Mouse (Mus musculus) heart, embryonic 13.5 days (tissue): Measurements from ENCODE around the gene Ak8. TPM values are rescaled to one million over a fixed set of nuclear protein-coding genes. Genes with fewer than 3 reads are reported as not detected.

ENCODE experiments used
- ATAC-seq: fragments of 200-750 bp; cut with Nextera tagmentation; 2 replicates; pipeline ENCODE4 v1.8.0; 2017; ENCODE audit warnings: moderate TSS enrichment; ENCODE audit not compliant: insufficient number of reproducible peaks, low FRiP score, low TSS enrichment; ENCODE audit errors: extremely low read depth
- H3K27ac ChIP-seq: fragments of 300-500 bp; sonication (generic); replicated peaks from 2 replicates; pipeline ENCODE4 v1.5.1; 2015; ENCODE audit warnings: moderate library complexity, mild to moderate bottlenecking, inconsistent platforms
- H3K27me3 ChIP-seq: fragments of 300-500 bp; sonication (generic); replicated peaks from 2 replicates; pipeline ENCODE4 v1.6.1; 2015; ENCODE audit warnings: mild to moderate bottlenecking, inconsistent platforms
- H3K36me3 ChIP-seq: fragments of 300-500 bp; sonication (generic); 2 replicates; pipeline ENCODE4 v1.6.1; 2015; ENCODE audit warnings: mild to moderate bottlenecking, inconsistent platforms
- H3K4me1 ChIP-seq: fragments of 300-500 bp; sonication (generic); 2 replicates; pipeline ENCODE4 v1.6.1; 2015; ENCODE audit warnings: inconsistent platforms
- H3K4me2 ChIP-seq: fragments of 300-500 bp; sonication (generic); 2 replicates; pipeline ENCODE4 v1.6.1; 2015; ENCODE audit warnings: inconsistent platforms, mild to moderate bottlenecking, moderate library complexity
- H3K4me3 ChIP-seq: fragments of 300-500 bp; sonication (generic); 2 replicates; pipeline ENCODE4 v1.5.1; 2015; ENCODE audit warnings: moderate library complexity, mild to moderate bottlenecking, inconsistent platforms
- H3K9ac ChIP-seq: fragments of 300-500 bp; sonication (generic); 2 replicates; pipeline ENCODE4 v1.6.1; 2015; ENCODE audit warnings: inconsistent platforms, mild to moderate bottlenecking, moderate library complexity
- H3K9me3 ChIP-seq: fragments of 300-500 bp; sonication (generic); 2 replicates; pipeline ENCODE4 v1.6.1; 2016; ENCODE audit warnings: inconsistent platforms
- WGBS: fragments of 180-500 bp; shearing (Covaris S2); methylation state at CpG from one replicate; pipeline ENCODE4 v1.1.7; 2015; ENCODE audit warnings: mixed read lengths; 5-methylcytosine and 5-hydroxymethylcytosine counted together
- microRNA-seq: library from miRNA; unstranded; fragments of <30 nt; microRNA quantifications from one replicate; pipeline ENCODE4, GENCODE M21; 2016
- polyA plus RNA-seq: library from polyadenylated mRNA; unstranded; fragments of >200 nt; fragmentation: Nextera tagmentation; extraction: Ambion mirVana; gene quantifications from 2 replicates; pipeline ENCODE4 v1.2.1, GENCODE M21; 2015

Ak8 gene
- polyA plus RNA-seq, 1 experiment from 2014 or later: 0.90 TPM

GRCm38 (mm10) chr2:28840222-28840951, 140.4 kb downstream of the Ak8 start, which contains the start of the genes Gtf3c4 and Ddx31:
TSS of gene Gtf3c4 (minus strand) at chr2:28840360.
TSS of gene Ddx31 (plus strand) at chr2:28840406.
- Histone ChIP-seq H3K9ac (peak within 1 kb of the TSS; percentile 98), H3K36me3 (peaks cover 9% of the 10 kb centered on the region), H3K27me3 (no peaks in the 10 kb centered on the region), H3K27ac (peak within 1 kb of the TSS; percentile 85), H3K4me1 (peaks cover 58% of the 10 kb centered on the region), H3K4me2 (peak within 1 kb of the TSS; percentile 97), H3K4me3 (peak within 1 kb of the TSS; percentile 91), H3K9me3 (no peaks in the 10 kb centered on the region)
- peak; percentile 85 for ATAC-seq
- under 1% methylated on average over 63 of the region's 63 CpGs for WGBS

DNA sequence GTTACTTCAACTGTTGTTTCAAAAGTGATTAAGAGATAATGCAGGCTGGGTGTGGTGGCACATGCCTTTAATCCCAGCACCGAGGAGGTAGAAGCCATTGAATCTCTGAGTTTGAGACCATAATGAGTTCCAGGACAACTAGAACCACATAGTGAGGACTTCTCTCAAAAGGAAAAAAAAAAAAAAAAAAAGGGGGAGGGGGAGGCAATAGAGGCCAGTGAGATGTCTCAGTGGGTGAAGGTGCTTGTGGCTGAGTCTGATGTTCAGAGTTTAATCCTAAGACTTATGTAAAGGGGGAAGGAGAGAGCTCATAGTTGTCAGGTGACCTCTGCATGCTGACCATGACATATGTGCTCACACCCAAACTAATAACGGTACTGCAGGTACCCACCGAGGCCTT, 142.1 kb downstream of the Ak8 start:
- WGBS: 73% methylated on average over 3 of the region's 3 CpGs

DNA sequence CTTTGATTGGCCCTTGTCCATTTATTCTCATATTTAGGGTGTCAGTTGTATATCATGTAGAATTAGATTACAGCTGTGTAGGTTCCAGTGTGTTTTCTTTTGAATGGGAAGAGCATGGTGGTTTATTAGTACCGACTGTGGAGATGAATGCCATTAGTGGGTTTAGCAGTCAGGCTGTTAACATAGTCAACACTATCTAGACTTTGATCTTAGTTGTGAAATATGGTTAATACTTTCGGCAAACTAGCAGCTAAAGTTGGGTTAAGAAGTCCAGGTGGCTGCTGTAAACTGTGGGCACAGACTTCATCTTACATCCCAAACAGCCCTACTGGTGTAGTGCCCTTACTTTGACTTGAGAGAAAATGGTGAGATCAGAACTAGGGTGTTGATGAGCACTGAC, 148.9 kb downstream of the Ak8 start:
- H3K9ac ChIP-seq: no peak overlapping the region
- no peaks in the 10 kb centered on the region for H3K27me3 ChIP-seq
- 0 out of 2 replicates have a peak, but pooled peaks cover 5% of the 10 kb centered on the region for H3K4me1 ChIP-seq
- H3K4me3 ChIP-seq: no peak overlapping the region
- H3K9me3 ChIP-seq: no peaks in the 10 kb centered on the region
- H3K4me2 ChIP-seq: no peak overlapping the region
- no peak for ATAC-seq
- WGBS: 89% methylated on average over 2 of the region's 2 CpGs
- H3K27ac ChIP-seq: no peak overlapping the region
- peaks cover 72% of the 10 kb centered on the region for H3K36me3 ChIP-seq

More for the DNA sequence above, 142.1 kb downstream of the Ak8 start:
- H3K36me3 ChIP-seq: peaks cover 25% of the 10 kb centered on the region
- peaks cover 43% of the 10 kb centered on the region for H3K4me1 ChIP-seq
- peak overlapping the region; percentile 91 for H3K4me3 ChIP-seq
- H3K9me3 ChIP-seq: no peaks in the 10 kb centered on the region
- peak overlapping the region; percentile 97 for H3K4me2 ChIP-seq
- no peak for ATAC-seq
- H3K9ac ChIP-seq: peak overlapping the region; percentile 98
- H3K27me3 ChIP-seq: no peaks in the 10 kb centered on the region
- no peak overlapping the region for H3K27ac ChIP-seq

- WGBS: 92% methylated on average over 3 of the region's 3 CpGs
- Histone ChIP-seq H3K4me3 (no peak overlapping the region), H3K36me3 (peaks cover 70% of the 10 kb centered on the region), H3K27ac (no peak overlapping the region), H3K4me1 (0 out of 2 replicates have a peak, but pooled peaks cover 5% of the 10 kb centered on the region), H3K4me2 (no peak overlapping the region), H3K9me3 (no peaks in the 10 kb centered on the region), H3K27me3 (no peaks in the 10 kb centered on the region), H3K9ac (no peak overlapping the region)
- no peak for ATAC-seq
Observed at GRCm38 (mm10) chr2:28852594-28852993, 152.6 kb downstream of the Ak8 start.

GRCm38 (mm10) chr2:28855773-28856172, 155.8 kb downstream of the Ak8 start:
- H3K4me1 ChIP-seq: 0 out of 2 replicates have a peak, but pooled peaks cover 2% of the 10 kb centered on the region
- no peaks in the 10 kb centered on the region for H3K9me3 ChIP-seq
- ATAC-seq: no peak
- no peak overlapping the region for H3K4me3 ChIP-seq
- H3K9ac ChIP-seq: no peak overlapping the region
- no peak overlapping the region for H3K4me2 ChIP-seq
- H3K27me3 ChIP-seq: no peaks in the 10 kb centered on the region
- H3K36me3 ChIP-seq: peaks cover 71% of the 10 kb centered on the region
- WGBS: 91% methylated on average over 2 of the region's 2 CpGs
- no peak overlapping the region for H3K27ac ChIP-seq

DNA sequence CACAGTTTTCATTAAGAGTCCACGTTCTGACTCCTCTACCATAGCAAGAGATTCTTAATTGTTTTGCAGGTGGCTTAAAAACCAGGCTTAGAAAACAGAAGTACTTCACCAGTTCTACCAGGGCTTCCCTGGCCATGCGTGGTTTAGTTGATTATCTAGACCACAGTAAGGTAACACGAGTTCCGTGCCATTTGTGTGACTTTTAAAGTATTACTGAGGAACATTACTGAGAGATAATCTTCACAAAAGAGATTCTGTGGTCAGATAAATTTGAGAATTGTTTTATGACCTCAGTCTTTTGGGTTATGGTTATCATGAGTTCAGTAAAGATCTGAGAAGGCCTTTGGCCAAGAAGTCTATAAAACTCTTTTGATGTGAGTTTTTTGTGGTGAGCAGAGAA, 159.3 kb downstream of the Ak8 start:
- H3K36me3 ChIP-seq: peaks cover 94% of the 10 kb centered on the region
- no peaks in the 10 kb centered on the region for H3K27me3 ChIP-seq
- no peak overlapping the region for H3K9ac ChIP-seq
- no peak overlapping the region for H3K4me3 ChIP-seq
- no peaks in the 10 kb centered on the region for H3K9me3 ChIP-seq
- H3K27ac ChIP-seq: no peak overlapping the region
- H3K4me1 ChIP-seq: no peaks in the 10 kb centered on the region
- no peak overlapping the region for H3K4me2 ChIP-seq
- WGBS: 93% methylated on average over 4 of the region's 4 CpGs
- no peak for ATAC-seq

DNA sequence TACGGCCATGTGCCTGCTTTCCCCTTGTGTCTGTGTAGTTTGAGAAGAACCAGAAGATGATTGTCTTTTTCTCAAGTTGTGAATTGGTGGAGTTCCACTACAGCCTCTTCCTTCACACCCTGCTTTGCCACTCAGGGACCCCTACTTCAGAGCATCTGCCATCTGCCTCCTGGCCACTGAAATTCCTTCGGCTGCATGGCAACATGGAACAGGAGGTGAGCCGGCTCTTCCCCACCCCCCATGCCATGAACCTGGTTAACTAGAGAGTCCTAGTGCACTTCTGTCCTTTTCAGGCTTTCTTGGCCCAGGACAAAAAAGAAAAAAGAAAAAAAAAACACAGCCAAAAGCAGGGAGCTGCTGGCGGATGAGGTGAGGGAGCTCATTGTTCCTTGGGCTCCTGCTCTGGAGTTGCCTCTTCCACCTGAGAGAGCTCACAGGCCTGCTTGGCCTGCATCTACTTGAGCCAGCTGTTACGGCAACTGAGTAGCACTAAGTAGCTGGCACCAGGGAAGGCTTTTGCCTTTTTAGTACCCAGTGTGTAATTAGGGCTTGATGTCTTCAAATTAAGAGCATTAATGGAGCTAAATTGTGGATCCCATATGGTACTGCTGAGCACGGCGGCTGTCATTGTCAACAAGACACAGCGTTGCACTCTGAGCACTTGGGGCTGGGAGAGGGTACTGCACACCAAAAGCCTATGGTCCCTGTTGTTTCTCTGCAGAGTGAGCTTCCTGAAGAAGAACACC, 160.9 kb downstream of the Ak8 start:
- no peaks in the 10 kb centered on the region for H3K4me1 ChIP-seq
- no peaks in the 10 kb centered on the region for H3K9me3 ChIP-seq
- WGBS: 91% methylated on average over 8 of the region's 8 CpGs
- H3K27me3 ChIP-seq: no peaks in the 10 kb centered on the region
- H3K4me3 ChIP-seq: no peak overlapping the region
- H3K4me2 ChIP-seq: no peak overlapping the region
- no peak overlapping the region for H3K27ac ChIP-seq
- peaks cover 97% of the 10 kb centered on the region for H3K36me3 ChIP-seq
- no peak overlapping the region for H3K9ac ChIP-seq
- ATAC-seq: no peak

Small RNA genes within 50 kb of the gene (microRNA-seq; reads per million reads assigned to microRNA genes)
- 1.6 reads per million for gene Mir3088

Other genes with a start within 250 kb of the Ak8 start
- gene 1700007K13Rik, start 233.8 kb upstream of the Ak8 start, polyA plus RNA-seq: 0.31 TPM in 1 of 2 replicates, not detected in the other
- gene Mrps2, start 232.1 kb upstream of the Ak8 start, polyA plus RNA-seq: 46.0 and 48.5 TPM in 2 replicates
- 0.25 and 0.47 TPM in 2 replicates for gene Gbgt1, start 203.3 kb upstream of the Ak8 start, polyA plus RNA-seq
- gene Gm10134, start 194.1 kb upstream of the Ak8 start, polyA plus RNA-seq: 1.1 and 1.6 TPM in 2 replicates
- 19.2 and 20.3 TPM in 2 replicates for gene Ralgds, start 187.0 kb upstream of the Ak8 start, polyA plus RNA-seq
- 0.31 TPM in 1 of 2 replicates, not detected in the other for gene Cel, start 136.8 kb upstream of the Ak8 start, polyA plus RNA-seq
- gene Gtf3c5, start 116.4 kb upstream of the Ak8 start, polyA plus RNA-seq: 29.8 and 30.9 TPM in 2 replicates
- gene Gfi1b, start 78.2 kb upstream of the Ak8 start, polyA plus RNA-seq: 2.8 and 4.7 TPM in 2 replicates
- 16.2 and 16.4 TPM in 2 replicates for gene Tsc1, start 58.9 kb upstream of the Ak8 start, polyA plus RNA-seq
- gene Spaca9, start 437 bp upstream of the Ak8 start, polyA plus RNA-seq: 0.59 and 1.2 TPM in 2 replicates
- gene Gtf3c4, start 140.2 kb downstream of the Ak8 start, polyA plus RNA-seq: 6.7 and 8.0 TPM in 2 replicates
- gene Ddx31, start 140.2 kb downstream of the Ak8 start, polyA plus RNA-seq: 7.7 and 7.8 TPM in 2 replicates
- not detected in 2 replicates for gene Barhl1, start 216.5 kb downstream of the Ak8 start, polyA plus RNA-seq